Mouse (Mus musculus): Measurements from ENCODE around the gene Caap1. TPM values are rescaled to one million over a fixed set of nuclear protein-coding genes. Genes with fewer than 3 reads are reported as not detected.
A peak's percentile ranks its signal among the peaks of the same experiment; 100 is the strongest.

The Caap1 gene
- total and polyA plus RNA-seq, 3 experiments, result 1.2 to 4.4 (median 3.6) TPM

- Histone ChIP-seq H3K4me3 (peak overlapping the region; percentile 81), H3K4me1 (ENCODE audit: control insufficient read depth, insufficient read depth, low read length) (peaks cover 3% of the 10 kb centered on the region; the same call in 1 of the 2 replicates), H3K79me2 (replicated peaks; ENCODE audit: control insufficient read depth, insufficient read depth, low read length) (peaks cover 4% of the 10 kb centered on the region; the same call in 1 of the 2 replicates), H3K9ac (ENCODE audit: low read depth, low read length) (peak overlapping the region; percentile 90), H3K27me3 (ENCODE audit: control insufficient read depth, insufficient read depth, low read length) (no peaks in the 10 kb centered on the region), H3K36me3 (ENCODE audit: control insufficient read depth, insufficient read depth, low read length) (no peaks in the 10 kb centered on the region; the same call in 1 of the 2 replicates), H3K27ac (peak overlapping the region; percentile 90)
- intact Hi-C loops (cut with DNase I), result loop anchor here (5.0 kb wide), 1 partner anchor 45 kb away; the partner anchor contains the start of genes Caap1 and Gm10306
- TF ChIP-seq EP300 (IDR thresholded peaks at IDR 0.05; ENCODE audit: insufficient read depth, low read depth, low read length), result no peak
- TF ChIP-seq POLR2A (IDR thresholded peaks at IDR 0.05; ENCODE audit: insufficient read depth, low read depth, low read length), result no peak
- TF ChIP-seq CTCF (IDR thresholded peaks at IDR 0.05), result no peak
- WGBS, result under 1% methylated on average over 33 of the region's 33 CpGs
- no peak for DNase-seq
These were observed 46.0 kb upstream of the Caap1 start for GRCm38 (mm10) chr4:94602496-94603030.

GRCm38 (mm10) chr4:94601395-94601794 lies 44.8 kb upstream of the Caap1 start:
- 76% methylated on average over 4 of the region's 4 CpGs for WGBS
- Histone ChIP-seq H3K27ac (no peak overlapping the region), H3K36me3 (ENCODE audit: control insufficient read depth, insufficient read depth, low read length) (no peaks in the 10 kb centered on the region; the same call in 1 of the 2 replicates), H3K4me3 (no peak overlapping the region), H3K27me3 (ENCODE audit: control insufficient read depth, insufficient read depth, low read length) (no peaks in the 10 kb centered on the region), H3K79me2 (replicated peaks; ENCODE audit: control insufficient read depth, insufficient read depth, low read length) (peaks cover 4% of the 10 kb centered on the region; the same call in 1 of the 2 replicates), H3K4me1 (ENCODE audit: control insufficient read depth, insufficient read depth, low read length) (peaks cover 3% of the 10 kb centered on the region; the same call in 1 of the 2 replicates), H3K9ac (ENCODE audit: low read depth, low read length) (no peak overlapping the region)
- no peak for DNase-seq
- TF ChIP-seq EP300 (IDR thresholded peaks at IDR 0.05; ENCODE audit: insufficient read depth, low read depth, low read length), result no peak
- TF ChIP-seq CTCF (IDR thresholded peaks at IDR 0.05), result peak; percentile 48
- intact Hi-C loops (cut with DNase I), result loop anchor here (5.0 kb wide), 1 partner anchor 44 kb away; the partner anchor contains the start of genes Caap1 and Gm10306

- DNase-seq, result no peak
- no peak overlapping the region for H3K9ac ChIP-seq (ENCODE audit: low read depth, low read length)
- intact Hi-C loops (cut with DNase I), result no loop called here
These were observed 36.1 kb upstream of the Caap1 start for GRCm38 (mm10) chr4:94592709-94593108.

DNA sequence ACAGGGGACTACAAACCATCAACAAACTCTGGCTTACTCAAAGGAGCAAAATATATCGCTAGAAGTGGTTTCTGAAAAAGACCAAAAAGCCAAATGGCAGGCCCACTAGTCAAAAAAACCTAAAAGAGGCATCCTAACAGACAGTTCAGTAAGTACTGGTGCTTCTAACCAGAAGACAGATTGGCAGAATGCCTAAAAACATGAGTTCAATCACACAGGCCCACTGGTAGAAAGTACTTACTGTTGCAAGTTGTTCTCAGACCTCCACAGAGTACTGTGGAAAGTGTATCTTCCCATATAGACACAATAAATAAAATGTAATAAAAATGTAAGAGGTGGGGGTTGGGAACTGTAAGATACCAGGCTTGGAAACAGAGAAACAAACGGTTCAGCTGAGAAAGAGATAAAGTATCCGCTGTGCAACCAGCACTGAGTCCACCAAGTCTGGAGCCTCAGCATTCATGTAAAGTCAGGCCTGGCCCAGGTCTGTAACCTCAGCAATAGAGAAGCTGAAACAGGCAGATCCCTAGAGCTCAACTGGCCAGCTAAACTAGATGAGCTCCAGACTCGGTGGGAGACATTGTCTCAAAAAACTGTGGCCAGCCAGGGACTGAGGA lies 35.3 kb upstream of the Caap1 start:
- Histone ChIP-seq H3K79me2 (replicated peaks; ENCODE audit: control insufficient read depth, insufficient read depth, low read length) (peaks cover 6% of the 10 kb centered on the region; the same call in 1 of the 2 replicates), H3K36me3 (ENCODE audit: control insufficient read depth, insufficient read depth, low read length) (peaks cover 2% of the 10 kb centered on the region), H3K9ac (ENCODE audit: low read depth, low read length) (no peak overlapping the region), H3K27me3 (ENCODE audit: control insufficient read depth, insufficient read depth, low read length) (no peaks in the 10 kb centered on the region), H3K27ac (no peak overlapping the region), H3K4me3 (no peak overlapping the region), H3K4me1 (ENCODE audit: control insufficient read depth, insufficient read depth, low read length) (peaks cover 3% of the 10 kb centered on the region)
- no peak for DNase-seq
- WGBS, result 56% methylated on average over 4 of the region's 4 CpGs
- TF ChIP-seq CTCF (IDR thresholded peaks at IDR 0.05), result no peak
- no peak for TF ChIP-seq POLR2A (IDR thresholded peaks at IDR 0.05; ENCODE audit: insufficient read depth, low read depth, low read length)
- no peak for TF ChIP-seq EP300 (IDR thresholded peaks at IDR 0.05; ENCODE audit: insufficient read depth, low read depth, low read length)
- intact Hi-C loops (cut with DNase I), result no loop called here

More at GRCm38 (mm10) chr4:94592709-94593108, 36.1 kb upstream of the Caap1 start:
- peaks cover 3% of the 10 kb centered on the region for H3K4me1 ChIP-seq (ENCODE audit: control insufficient read depth, insufficient read depth, low read length)
- TF ChIP-seq POLR2A (IDR thresholded peaks at IDR 0.05; ENCODE audit: insufficient read depth, low read depth, low read length) (no peak), CTCF (IDR thresholded peaks at IDR 0.05) (no peak), EP300 (IDR thresholded peaks at IDR 0.05; ENCODE audit: insufficient read depth, low read depth, low read length) (no peak)
- peaks cover 2% of the 10 kb centered on the region for H3K36me3 ChIP-seq (ENCODE audit: control insufficient read depth, insufficient read depth, low read length)
- peaks cover 6% of the 10 kb centered on the region; the same call in 1 of the 2 replicates for H3K79me2 ChIP-seq (replicated peaks; ENCODE audit: control insufficient read depth, insufficient read depth, low read length)
- no peak overlapping the region for H3K4me3 ChIP-seq
- H3K27ac ChIP-seq, result no peak overlapping the region
- no peaks in the 10 kb centered on the region for H3K27me3 ChIP-seq (ENCODE audit: control insufficient read depth, insufficient read depth, low read length)

- Histone ChIP-seq H3K4me1 (ENCODE audit: control insufficient read depth, insufficient read depth, low read length) (no peaks in the 10 kb centered on the region), H3K27me3 (ENCODE audit: control insufficient read depth, insufficient read depth, low read length) (no peaks in the 10 kb centered on the region), H3K27ac (no peak overlapping the region), H3K36me3 (ENCODE audit: control insufficient read depth, insufficient read depth, low read length) (peaks cover 4% of the 10 kb centered on the region), H3K79me2 (replicated peaks; ENCODE audit: control insufficient read depth, insufficient read depth, low read length) (no peaks in the 10 kb centered on the region), H3K9ac (ENCODE audit: low read depth, low read length) (no peak overlapping the region), H3K4me3 (no peak overlapping the region)
- intact Hi-C loops (cut with DNase I), result no loop called here
- no peak for DNase-seq
- 93% methylated on average over 4 of the region's 4 CpGs for WGBS
- TF ChIP-seq EP300 (IDR thresholded peaks at IDR 0.05; ENCODE audit: insufficient read depth, low read depth, low read length), result no peak
These were observed 16.1 kb upstream of the Caap1 start for GRCm38 (mm10) chr4:94572677-94573076.

- no peak for TF ChIP-seq POLR2A (IDR thresholded peaks at IDR 0.05; ENCODE audit: insufficient read depth, low read depth, low read length)
- no peak for TF ChIP-seq EP300 (IDR thresholded peaks at IDR 0.05; ENCODE audit: insufficient read depth, low read depth, low read length)
- TF ChIP-seq CTCF (IDR thresholded peaks at IDR 0.05), result no peak
- peaks cover 1% of the 10 kb centered on the region for H3K36me3 ChIP-seq (ENCODE audit: control insufficient read depth, insufficient read depth, low read length)
- DNase-seq, result no peak
- H3K27ac ChIP-seq, result no peak overlapping the region
- H3K79me2 ChIP-seq (replicated peaks; ENCODE audit: control insufficient read depth, insufficient read depth, low read length), result no peaks in the 10 kb centered on the region
- intact Hi-C loops (cut with DNase I), result no loop called here
- H3K4me1 ChIP-seq (ENCODE audit: control insufficient read depth, insufficient read depth, low read length), result no peaks in the 10 kb centered on the region
- H3K9ac ChIP-seq (ENCODE audit: low read depth, low read length), result no peak overlapping the region
- H3K27me3 ChIP-seq (ENCODE audit: control insufficient read depth, insufficient read depth, low read length), result no peaks in the 10 kb centered on the region
- H3K4me3 ChIP-seq, result no peak overlapping the region
These were observed 7.7 kb upstream of the Caap1 start for GRCm38 (mm10) chr4:94564297-94564696.
